Mouse (Mus musculus) thymus, adult 2 months (tissue): ENCODE data around the gene Bcdin3d.

Experiments used
- CTCF ChIP-seq: fragments of 200-500 bp; IDR thresholded peaks from 2 replicates; pipeline ENCODE4 v1.5.1; 2012; ENCODE audit warnings: mild to moderate bottlenecking, control low read depth, low read length, moderate library complexity, borderline replicate concordance; ENCODE audit not compliant: control insufficient read depth, poor library complexity, insufficient read depth; ENCODE audit errors: extremely low read depth
- POLR2A ChIP-seq: fragments of 200-500 bp; IDR thresholded peaks from 2 replicates; pipeline ENCODE4 v1.6.1; 2012; ENCODE audit warnings: mild to moderate bottlenecking, low read length, control low read depth, moderate library complexity; ENCODE audit not compliant: control insufficient read depth, poor library complexity, insufficient read depth; ENCODE audit errors: extremely low read depth

- TF ChIP-seq POLR2A (no peak), CTCF (no peak)
Observed at GRCm38 (mm10) chr15:99422551-99422950, 52.0 kb downstream of the Bcdin3d start.
